Mouse (Mus musculus): ENCODE measurements around the gene Dock7.

Gene Dock7

GRCm38 (mm10) chr4:99120211-99121122 lies at the start of gene Dock7:
Gene Dock7 (minus strand): TSS chr4:99120915.
- peak; percentile 71 for DNase-seq

GRCm38 (mm10) chr4:99168869-99169268 lies 48.2 kb upstream of the Dock7 start:
- no peak for DNase-seq

- no peak for DNase-seq
These were observed 42.8 kb upstream of the Dock7 start for GRCm38 (mm10) chr4:99163547-99163946.

- no peak for DNase-seq
These were observed 42.3 kb upstream of the Dock7 start for GRCm38 (mm10) chr4:99163001-99163400.

- DNase-seq = no peak
These were observed 40.8 kb upstream of the Dock7 start for GRCm38 (mm10) chr4:99161457-99161971.

- no peak for DNase-seq
These were observed 40.2 kb upstream of the Dock7 start for GRCm38 (mm10) chr4:99160899-99161298.

- no peak for DNase-seq
These were observed 39.7 kb upstream of the Dock7 start for GRCm38 (mm10) chr4:99160414-99160813.

- no peak for DNase-seq
These were observed 37.8 kb upstream of the Dock7 start for GRCm38 (mm10) chr4:99158495-99158894.

GRCm38 (mm10) chr4:99156641-99157307 lies 36.1 kb upstream of the Dock7 start:
- DNase-seq = no peak

GRCm38 (mm10) chr4:99151885-99152558 lies 31.3 kb upstream of the Dock7 start:
- DNase-seq = no peak

GRCm38 (mm10) chr4:99151434-99151833 lies 30.7 kb upstream of the Dock7 start:
- no peak for DNase-seq

- DNase-seq = no peak
These were observed 22.6 kb upstream of the Dock7 start for GRCm38 (mm10) chr4:99143323-99143722.

- no peak for DNase-seq
These were observed 20.9 kb upstream of the Dock7 start for GRCm38 (mm10) chr4:99141578-99141977.

- DNase-seq = no peak
These were observed 20.5 kb upstream of the Dock7 start for GRCm38 (mm10) chr4:99141171-99141570.

- no peak for DNase-seq
These were observed 17.4 kb upstream of the Dock7 start for GRCm38 (mm10) chr4:99137986-99138641.

GRCm38 (mm10) chr4:99134522-99134921 lies 13.8 kb upstream of the Dock7 start:
- DNase-seq = no peak

GRCm38 (mm10) chr4:99133326-99133725 lies 12.6 kb upstream of the Dock7 start:
- DNase-seq = no peak

GRCm38 (mm10) chr4:99132686-99133085 lies 12.0 kb upstream of the Dock7 start:
- DNase-seq = no peak

- no peak for DNase-seq
These were observed 10.5 kb upstream of the Dock7 start for GRCm38 (mm10) chr4:99131227-99131653.

- no peak for DNase-seq
These were observed 2.8 kb upstream of the Dock7 start for GRCm38 (mm10) chr4:99123546-99123945.

GRCm38 (mm10) chr4:99122786-99123185 lies 2.1 kb upstream of the Dock7 start:
- DNase-seq = no peak

- DNase-seq = no peak
These were observed 1.3 kb upstream of the Dock7 start for GRCm38 (mm10) chr4:99122047-99122446.
